Mouse (Mus musculus) MEL (cell line): Measurements from ENCODE around the gene Znrf3.

Experiments
- CHD2 ChIP-seq: IDR thresholded peaks from 2 replicates; pipeline ENCODE4 v1.6.1; 2011; ENCODE audit warnings: low read length, improper control_type of control experiment
- CTCF ChIP-seq, 3 experiments: IDR thresholded peaks in 2 of 3; conservative IDR thresholded peaks in 1 of 3; 2 replicates each; pipeline ENCODE4 v1.5.1; 2011 to 2012; ENCODE audit warnings: low read length in 3 of 3, low read depth in 2 of 3, mild to moderate bottlenecking in 2 of 3, improper control_type of control experiment in 1 of 3, inconsistent platforms in 1 of 3, mixed read lengths in 1 of 3, moderate library complexity in 1 of 3; ENCODE audit not compliant: control insufficient read depth in 1 of 3, insufficient read depth in 1 of 3, poor library complexity in 1 of 3, severe bottlenecking in 1 of 3
- E2F4 ChIP-seq: IDR thresholded peaks from 2 replicates; pipeline ENCODE4 v1.6.1; 2011; ENCODE audit warnings: low read depth, low read length, improper control_type of control experiment, borderline replicate concordance
- EP300 ChIP-seq, 2 experiments: IDR thresholded peaks; 2 replicates each; pipeline ENCODE4 v1.6.1; 2011; ENCODE audit warnings: improper control_type of control experiment in 2 of 2, low read length in 2 of 2, low read depth in 1 of 2, mild to moderate bottlenecking in 1 of 2
- GATA1 ChIP-seq: IDR thresholded peaks from 2 replicates; pipeline ENCODE4 v1.6.1; 2011; ENCODE audit warnings: low read depth, low read length, improper control_type of control experiment
- MAZ ChIP-seq: IDR thresholded peaks from 2 replicates; pipeline ENCODE4 v1.6.1; 2012; ENCODE audit warnings: low read depth, mild to moderate bottlenecking, inconsistent platforms, low read length, improper control_type of control experiment
- MXI1 ChIP-seq: IDR thresholded peaks from 2 replicates; pipeline ENCODE4 v1.6.1; 2011; ENCODE audit warnings: mild to moderate bottlenecking, low read depth, low read length, improper control_type of control experiment
- POLR2A ChIP-seq, 2 experiments: IDR thresholded peaks; 2 replicates each; pipeline ENCODE4 v1.6.1; 2011 to 2012; ENCODE audit warnings: low read length in 2 of 2, mild to moderate bottlenecking in 2 of 2, control low read depth in 1 of 2, improper control_type of control experiment in 1 of 2, low read depth in 1 of 2, moderate library complexity in 1 of 2; ENCODE audit not compliant: control insufficient read depth in 1 of 2, insufficient read depth in 1 of 2, poor library complexity in 1 of 2
- POLR2AphosphoS2 ChIP-seq: IDR thresholded peaks from 2 replicates; pipeline ENCODE4 v1.6.1; 2011; ENCODE audit warnings: low read length, improper control_type of control experiment
- RAD21 ChIP-seq: IDR thresholded peaks from 2 replicates; pipeline ENCODE4 v1.6.1; 2011; ENCODE audit warnings: mild to moderate bottlenecking, low read depth, low read length, improper control_type of control experiment
- USF1 ChIP-seq: IDR thresholded peaks from 2 replicates; pipeline ENCODE4 v1.6.1; 2014; ENCODE audit warnings: low read depth, mild to moderate bottlenecking, inconsistent platforms, low read length, improper control_type of control experiment, moderate library complexity

- no peak for TF ChIP-seq CHD2
- TF ChIP-seq MXI1, result no peak
- no peak for TF ChIP-seq CTCF (IDR thresholded peaks at IDR 0.05 in 2 of 3, conservative IDR thresholded peaks at IDR 0.05 in 1 of 3; ENCODE audit: control insufficient read depth in 1 of 3, insufficient read depth in 1 of 3, low read depth in 2 of 3, low read length in 3 of 3, poor library complexity in 1 of 3, severe bottlenecking in 1 of 3)
- no peak for TF ChIP-seq E2F4
- TF ChIP-seq POLR2A (IDR thresholded peaks at IDR 0.05; ENCODE audit: control insufficient read depth in 1 of 2, insufficient read depth in 1 of 2, low read depth in 1 of 2, low read length in 2 of 2, poor library complexity in 1 of 2), result no peak
- TF ChIP-seq RAD21, result no peak
- TF ChIP-seq GATA1, result no peak
- TF ChIP-seq EP300 (IDR thresholded peaks at IDR 0.05; ENCODE audit: low read depth in 1 of 2, low read length in 2 of 2), result no peak
- no peak for TF ChIP-seq USF1
- TF ChIP-seq POLR2AphosphoS2, result no peak
- TF ChIP-seq MAZ, result no peak
Measured at GRCm38 (mm10) chr11:5289826-5290580, 154.6 kb downstream of the Znrf3 start.
